Mouse (Mus musculus) gastrocnemius, postnatal 36 days (tissue): ENCODE measurements around the gene Serpina10. TPM values are rescaled to one million over a fixed set of nuclear protein-coding genes. Genes with fewer than 3 reads are reported as not detected.
"Not testable (repeated sequence)": the region's sequence is repeated elsewhere in the genome, so short reads cannot be mapped to it uniquely, and the experiment has no call there.

Source experiments
- DNase-seq, 2 experiments: peaks; one replicate each; pipeline ENCODE4 v3.0.0; 2022
- intact Hi-C: fragments of 180-260 bp; cut with DNase I; formaldehyde crosslinking; loops from one replicate; pipeline ENCODE4 v1.15.1; 2025
- total RNA-seq, 2 experiments: library from RNA; stranded (reverse); gene quantifications; 2 replicates each; pipeline ENCODE4 v1.2.3; 2021

The Serpina10 gene
- total RNA-seq, 2 experiments from 2014 or later, result not detected

- no peak for DNase-seq
- intact Hi-C loops, result no loop called here
These were observed 14.4 kb downstream of the Serpina10 start for GRCm38 (mm10) chr12:103616860-103617261.

DNA sequence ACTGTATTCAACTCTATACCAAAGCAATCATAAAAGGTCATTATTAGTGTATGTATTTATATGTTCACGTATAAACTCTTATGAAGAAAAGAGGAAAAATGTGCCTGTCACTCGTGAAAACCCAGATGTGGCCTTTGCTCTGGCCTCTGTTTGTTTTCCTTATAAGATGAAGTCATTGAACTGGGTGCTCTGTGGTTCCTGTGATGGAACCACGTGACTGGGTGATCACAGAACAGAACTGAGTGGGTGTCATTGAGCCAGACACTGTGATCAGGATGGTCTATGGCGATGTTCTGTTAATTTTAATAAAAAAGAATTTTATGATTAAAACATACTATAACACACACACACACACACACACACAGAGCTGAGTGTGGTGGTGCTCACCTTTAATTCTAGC, 15.5 kb downstream of the Serpina10 start:
- DNase-seq, result no peak
- intact Hi-C loops, result no loop called here

GRCm38 (mm10) chr12:103615141-103615540, 16.1 kb downstream of the Serpina10 start:
- intact Hi-C loops, result no loop called here
- DNase-seq, result no peak

DNA sequence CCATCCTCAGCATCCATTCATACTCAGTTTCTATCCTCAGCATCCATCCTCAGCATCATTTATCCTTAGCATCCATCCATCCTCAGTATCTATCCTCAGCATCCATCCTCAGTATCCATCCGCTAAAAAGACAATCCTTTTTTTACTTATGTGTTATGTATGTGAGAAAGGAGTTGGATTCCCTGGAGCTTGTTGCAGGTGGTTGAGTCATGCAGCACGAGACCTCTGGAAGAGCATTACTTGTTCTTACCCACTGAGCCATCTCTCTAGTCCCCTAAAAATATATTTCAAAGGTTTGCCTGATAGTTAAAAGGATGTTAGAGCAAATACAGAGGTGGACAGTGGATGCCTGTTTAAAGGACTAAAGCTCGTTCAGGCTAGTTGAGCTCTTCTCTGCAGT, 29.4 kb downstream of the Serpina10 start:
- intact Hi-C loops, result no loop called here
- DNase-seq, result no peak

DNA sequence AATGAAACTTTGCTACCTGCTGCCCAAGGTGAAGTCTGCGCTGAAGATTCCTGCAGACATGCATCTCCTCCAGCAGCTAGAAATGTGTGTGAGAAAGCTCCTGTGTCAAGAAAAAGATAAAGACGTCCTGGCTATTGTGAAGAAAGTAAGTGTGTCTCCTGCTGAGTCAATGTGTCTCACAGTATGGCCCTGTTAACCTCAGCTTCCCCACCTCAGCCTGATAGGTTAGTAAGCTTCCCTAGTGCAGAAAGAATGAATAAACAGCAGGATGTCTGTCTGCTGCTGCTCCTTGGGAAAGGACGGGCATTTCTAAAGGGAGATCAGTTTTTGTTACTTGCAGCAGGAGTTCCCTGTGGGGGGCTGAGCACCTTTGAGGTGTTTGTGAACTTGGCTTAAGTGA, 30.9 kb downstream of the Serpina10 start:
- intact Hi-C loops, result no loop called here
- no peak for DNase-seq

DNA sequence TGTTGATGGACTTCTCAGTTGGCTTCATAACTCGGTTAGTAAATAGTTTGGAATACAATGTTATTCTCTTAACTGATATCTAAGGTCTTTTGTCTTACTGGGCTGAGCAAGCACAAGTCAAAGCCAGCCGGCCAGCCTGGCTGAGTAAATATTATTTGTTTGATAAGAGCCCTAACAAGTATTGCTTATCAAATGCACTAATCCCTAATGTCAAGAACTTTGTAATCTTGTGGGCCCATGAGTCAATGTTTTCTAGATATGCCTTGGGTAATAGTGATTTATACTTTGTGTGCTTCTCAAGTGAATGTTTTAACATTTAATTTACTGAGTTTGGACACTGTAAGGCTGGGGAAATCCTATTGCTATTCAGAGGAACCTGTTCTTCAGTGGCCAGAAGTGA, 32.8 kb downstream of the Serpina10 start:
- no peak for DNase-seq

DNA sequence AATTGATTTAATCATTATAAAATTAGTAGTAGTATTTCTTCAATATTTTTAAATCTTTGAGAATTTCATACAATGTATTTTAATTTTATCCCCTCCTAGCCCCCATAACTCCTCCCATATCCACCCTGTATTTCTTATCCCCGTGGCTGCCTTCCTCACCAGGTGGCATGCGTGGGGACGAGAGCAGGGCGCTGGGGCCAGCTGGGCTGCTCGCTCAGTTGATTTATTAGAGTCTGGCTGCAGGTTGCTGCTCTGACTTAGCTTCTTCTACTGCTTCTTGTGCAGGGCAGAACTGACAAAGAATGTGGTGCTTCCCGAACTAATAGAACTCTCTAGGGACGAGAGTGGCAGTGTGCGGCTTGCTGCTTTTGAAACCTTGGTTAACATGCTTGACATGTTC, 47.5 kb downstream of the Serpina10 start:
- no peak for DNase-seq
- intact Hi-C loops, result no loop called here

More for the DNA sequence above, 32.8 kb downstream of the Serpina10 start:
- intact Hi-C loops, result no loop called here

DNA sequence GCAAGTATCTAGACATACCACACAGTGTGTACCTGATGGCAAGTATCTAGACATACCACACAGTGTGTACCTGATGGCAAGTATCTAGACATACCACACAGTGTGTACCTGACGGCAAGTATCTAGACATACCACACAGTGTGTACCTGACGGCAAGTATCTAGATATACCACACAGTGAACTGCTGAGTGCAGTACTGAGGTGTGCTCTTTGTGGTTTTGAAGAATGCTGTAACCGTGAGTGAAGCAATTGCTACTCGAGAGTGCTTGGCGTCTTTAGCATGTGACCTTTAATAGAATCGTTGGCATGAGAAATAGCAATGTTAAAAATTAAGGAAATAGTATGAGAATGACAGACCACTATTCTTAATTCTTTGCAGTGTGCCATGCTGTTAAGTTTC, 53.1 kb downstream of the Serpina10 start:
- intact Hi-C loops, DNase-seq: not testable (repeated sequence)

GRCm38 (mm10) chr12:103569690-103570089, 61.6 kb downstream of the Serpina10 start:
- intact Hi-C loops, result no loop called here
- DNase-seq, result no peak

DNA sequence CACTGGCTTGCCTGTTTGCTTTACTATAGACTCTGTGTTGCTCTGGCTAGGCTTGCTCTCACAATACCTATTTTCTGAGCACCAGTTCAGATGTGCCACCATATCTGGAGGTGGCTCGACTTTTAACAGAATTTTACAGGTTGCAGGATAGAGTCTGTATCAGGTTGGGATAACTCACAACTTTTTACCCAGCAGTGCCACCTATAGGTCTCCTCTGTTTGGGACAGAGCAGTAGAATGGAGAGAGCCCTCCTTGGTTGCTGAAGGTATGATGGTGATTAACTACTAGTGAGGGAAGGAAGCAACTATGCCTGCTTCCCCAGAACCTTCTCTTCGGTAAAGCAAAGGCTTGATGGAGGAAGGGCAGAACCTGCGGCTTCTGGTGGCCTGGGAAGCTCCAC, 64.1 kb downstream of the Serpina10 start:
- intact Hi-C loops, result no loop called here
- DNase-seq, result no peak

GRCm38 (mm10) chr12:103565151-103565550, 66.1 kb downstream of the Serpina10 start:
- intact Hi-C loops, result no loop called here
- DNase-seq, result no peak

Other genes with a start within 250 kb of the Serpina10 start
- gene Otub2, start 242.8 kb downstream of the Serpina10 start, total RNA-seq, result 1 to 10 TPM; 1.8 to 4.5 TPM
- gene 9330161L09Rik, start 223.6 kb downstream of the Serpina10 start, total RNA-seq, result under 1 TPM in 1 of 2 experiments, not detected in 1; 0.71 TPM
- 10 to 100 TPM; 51.2 to 66.7 TPM for gene Ddx24, start 205.6 kb downstream of the Serpina10 start, total RNA-seq
- 10 to 100 TPM; 48.9 to 70.6 TPM for gene Ifi27, start 197.2 kb downstream of the Serpina10 start, total RNA-seq
- 10 to 100 TPM in 1 of 2 experiments, 1 to 10 TPM in 1; 7.6 to 33.2 TPM for gene Ifi27l2a, start 187.8 kb downstream of the Serpina10 start, total RNA-seq
- not detected for gene Ifi27l2b, start 174.2 kb downstream of the Serpina10 start, total RNA-seq
- under 1 TPM; 0.15 to 0.25 TPM for gene Ppp4r4, start 99.2 kb downstream of the Serpina10 start, total RNA-seq
- gene Serpina6, start 25.8 kb upstream of the Serpina10 start, total RNA-seq, result not detected
- gene Serpina16, start 44.7 kb upstream of the Serpina10 start, total RNA-seq, result not detected
- gene Serpina1f, start 64.1 kb upstream of the Serpina10 start, total RNA-seq, result not detected
- gene Serpina1d, start 142.1 kb upstream of the Serpina10 start, total RNA-seq, result under 1 TPM in 1 of 2 experiments, not detected in 1; 0.69 TPM
- under 1 TPM in 1 of 2 experiments, not detected in 1; 0.74 TPM for gene Serpina1b, start 198.9 kb upstream of the Serpina10 start, total RNA-seq
- gene Serpina1a, start 232.1 kb upstream of the Serpina10 start, total RNA-seq, result not detected